Mouse (Mus musculus) heart, postnatal 14 days (tissue): ENCODE results near the gene Naa25. TPM values are rescaled to one million over a fixed set of nuclear protein-coding genes. Genes with fewer than 3 reads are reported as not detected.
A peak's percentile ranks its signal among the peaks of the same experiment; 100 is the strongest.

Experiments
- DNase-seq, 2 experiments: peaks; one replicate each; pipeline ENCODE4 v3.0.0; 2021 to 2022
- intact Hi-C: fragments of 180-260 bp; cut with DNase I; formaldehyde crosslinking; loops from one replicate; pipeline ENCODE4 v1.15.1; 2025
- total RNA-seq, 2 experiments: library from RNA; stranded (reverse); gene quantifications; 2 replicates each; pipeline ENCODE4 v1.2.3; 2021

Naa25 gene
- total RNA-seq, 2 experiments from 2014 or later, result 20.6 to 21.5 TPM

DNA sequence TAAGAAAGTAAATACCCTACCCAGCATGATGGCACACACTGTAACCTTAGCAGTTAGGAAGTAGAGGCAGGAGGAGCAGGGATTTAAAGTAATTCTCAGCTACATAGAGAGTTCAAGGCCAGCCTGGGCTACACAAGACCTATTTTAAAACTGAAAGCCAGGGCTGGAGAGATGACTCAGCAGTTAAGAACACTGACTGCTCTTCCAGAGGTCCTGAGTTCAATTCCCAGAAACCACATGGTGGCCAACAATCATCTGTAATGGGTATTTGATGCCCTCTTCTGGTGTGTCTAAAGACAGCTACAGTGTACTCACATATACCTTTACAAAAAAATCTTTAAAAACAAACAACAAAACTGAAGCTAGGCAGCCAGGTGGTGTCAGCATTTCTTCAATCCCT is 8.0 kb upstream of the Naa25 start:
- intact Hi-C loops, result no loop called here
- no peak for DNase-seq

GRCm38 (mm10) chr5:121392667-121393380 is 4.9 kb upstream of the Naa25 start:
- intact Hi-C loops, result no loop called here
- DNase-seq, result peak in 1 of 2 experiments; percentile 65

GRCm38 (mm10) chr5:121393402-121393801 is 4.3 kb upstream of the Naa25 start:
- intact Hi-C loops, result no loop called here

GRCm38 (mm10) chr5:121395621-121396020 is 2.1 kb upstream of the Naa25 start:
- intact Hi-C loops, result no loop called here

More at GRCm38 (mm10) chr5:121393402-121393801, 4.3 kb upstream of the Naa25 start:
- DNase-seq, result no peak

GRCm38 (mm10) chr5:121398146-121398964 is 619 bp downstream of the Naa25 start:
- DNase-seq, result no peak

More at GRCm38 (mm10) chr5:121395621-121396020, 2.1 kb upstream of the Naa25 start:
- DNase-seq, result no peak

GRCm38 (mm10) chr5:121398965-121399462 is 1.3 kb downstream of the Naa25 start:
- no peak for DNase-seq
- intact Hi-C loops, result loop anchor here (2.0 kb wide), 1 partner anchor 52 kb away; the partner anchor contains the start of gene Tmem116

More at GRCm38 (mm10) chr5:121398146-121398964, 619 bp downstream of the Naa25 start:
- intact Hi-C loops, result loop anchor here (2.0 kb wide), 1 partner anchor 52 kb away; the partner anchor contains the start of gene Tmem116

GRCm38 (mm10) chr5:121399540-121399939 is 1.8 kb downstream of the Naa25 start:
- intact Hi-C loops, result loop anchor here (2.0 kb wide), 1 partner anchor 51 kb away; the partner anchor contains the start of gene Tmem116
- DNase-seq, result no peak

DNA sequence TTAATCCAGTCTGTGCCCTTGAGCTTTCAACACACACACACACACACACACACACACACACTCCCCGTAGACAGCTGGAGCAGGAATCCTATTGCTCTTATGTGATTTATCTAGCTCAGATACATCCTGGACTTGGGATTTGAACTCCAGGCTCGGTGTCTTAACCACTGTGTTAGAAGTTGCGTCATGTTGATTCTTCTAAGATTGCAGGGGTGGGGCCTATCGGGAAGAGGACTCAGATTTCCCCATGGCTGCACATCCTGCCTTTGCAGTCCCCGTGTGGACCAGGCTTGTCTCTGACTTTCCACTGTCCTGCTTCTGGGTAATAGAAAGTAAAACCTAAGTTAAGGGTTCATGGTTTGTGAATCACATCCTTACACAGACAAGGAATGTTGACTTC is 2.3 kb downstream of the Naa25 start:
- intact Hi-C loops, result no loop called here

DNA sequence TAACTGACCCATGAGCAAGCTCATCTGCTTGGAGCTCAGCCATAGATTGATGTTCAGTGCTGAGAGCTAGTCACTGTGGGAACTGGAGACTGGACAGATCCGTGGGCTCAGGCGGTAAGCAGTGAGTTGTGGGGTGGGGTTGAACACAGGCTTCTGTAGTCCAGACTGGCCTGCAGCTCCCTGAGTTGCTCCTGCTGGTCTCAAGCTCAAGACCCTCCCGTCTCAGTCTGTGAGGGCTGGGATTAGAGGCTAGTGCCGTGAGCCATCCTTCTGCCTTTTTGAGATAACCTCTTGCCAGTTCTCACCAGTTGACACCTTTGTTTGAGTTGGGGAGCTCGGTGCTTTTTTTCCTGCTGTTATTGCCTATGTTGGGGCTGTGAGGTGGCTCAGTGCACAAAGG is 3.1 kb downstream of the Naa25 start:
- intact Hi-C loops, result no loop called here
- DNase-seq, result no peak

More for the DNA sequence above, 2.3 kb downstream of the Naa25 start:
- no peak for DNase-seq

DNA sequence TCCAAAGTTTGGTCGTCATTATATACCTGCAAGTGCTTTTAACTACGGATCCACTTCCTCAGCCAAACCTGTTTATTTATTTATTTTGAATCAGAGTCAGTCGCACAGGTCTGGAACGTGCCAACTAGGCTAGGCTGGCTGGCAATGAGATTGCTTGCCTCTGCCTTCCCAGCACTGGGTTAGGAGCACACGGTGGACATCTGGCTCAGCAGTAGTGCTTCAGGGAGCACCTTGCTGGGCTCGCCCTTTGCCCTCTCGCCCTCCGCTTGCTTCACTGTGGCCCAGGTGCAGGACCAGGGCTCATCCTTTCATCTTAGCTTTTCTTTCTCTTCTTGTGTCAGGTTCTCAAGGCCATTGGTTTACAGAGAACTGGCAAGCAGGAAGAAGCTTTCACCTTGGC is 10.1 kb downstream of the Naa25 start:
- intact Hi-C loops, result no loop called here
- DNase-seq, result no peak

GRCm38 (mm10) chr5:121410975-121411374 is 13.2 kb downstream of the Naa25 start:
- intact Hi-C loops, result no loop called here
- no peak for DNase-seq

DNA sequence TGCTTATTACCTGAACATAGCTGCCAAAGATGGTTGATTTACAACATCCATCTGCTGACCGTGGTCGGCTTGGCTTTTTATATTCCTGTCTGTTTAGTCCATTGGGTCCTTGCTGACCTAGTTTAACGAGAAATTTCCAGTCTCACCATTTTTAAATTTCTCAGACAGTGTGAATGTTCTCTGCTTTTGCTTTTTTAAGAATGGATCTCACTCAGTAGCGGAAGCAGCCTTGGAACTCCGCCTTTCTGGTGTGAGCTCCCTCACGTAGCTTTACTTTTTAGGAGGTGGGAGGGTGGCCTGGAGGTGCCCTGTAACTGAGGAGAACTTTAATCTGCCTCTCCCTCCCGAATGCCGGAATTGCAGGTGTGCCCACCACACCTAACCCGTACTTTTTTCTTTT is 23.0 kb downstream of the Naa25 start:
- intact Hi-C loops, result no loop called here
- DNase-seq, result no peak

GRCm38 (mm10) chr5:121422787-121423186 is 25.1 kb downstream of the Naa25 start:
- DNase-seq, result no peak
- intact Hi-C loops, result no loop called here

DNA sequence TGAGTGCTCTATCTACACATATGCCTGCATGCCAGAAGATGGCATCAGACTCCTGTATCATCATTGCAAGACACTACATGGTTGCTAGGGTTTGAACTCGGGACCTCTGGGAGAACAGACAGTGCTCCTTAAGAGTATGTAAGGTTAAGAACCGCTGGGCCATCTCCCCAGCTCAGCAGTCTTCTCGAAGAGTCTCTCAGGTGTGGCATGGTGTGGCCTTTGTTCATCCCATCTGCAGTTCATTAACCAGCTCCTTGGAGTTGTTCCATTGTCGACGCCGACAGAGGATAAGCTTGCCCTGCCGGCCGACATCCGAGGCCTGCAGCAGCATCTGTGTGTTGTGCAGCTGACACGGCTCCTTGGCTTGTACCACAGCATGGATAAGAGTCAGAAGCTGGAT is 25.6 kb downstream of the Naa25 start:
- intact Hi-C loops, result no loop called here
- DNase-seq, result no peak

DNA sequence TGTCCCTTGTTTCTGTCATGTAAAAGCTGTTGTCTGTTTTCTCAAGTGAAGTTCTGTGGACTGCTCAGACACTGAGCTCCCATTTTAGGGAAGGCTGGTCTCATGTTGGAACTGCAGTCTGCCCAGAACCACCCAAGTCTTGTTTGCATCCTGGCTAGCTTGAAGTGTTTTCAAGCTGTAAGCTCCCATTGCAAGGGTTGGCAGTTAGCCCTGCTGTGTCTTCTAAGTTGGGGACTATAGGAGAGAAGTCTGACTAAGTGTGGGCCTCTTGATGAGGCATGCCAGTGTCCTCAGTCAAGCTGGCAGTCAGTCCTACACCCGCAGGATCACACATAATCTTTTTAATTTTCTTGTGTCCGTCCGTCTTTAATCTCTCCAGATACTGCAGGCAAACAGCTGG is 31.2 kb downstream of the Naa25 start:
- intact Hi-C loops, result no loop called here
- no peak for DNase-seq

DNA sequence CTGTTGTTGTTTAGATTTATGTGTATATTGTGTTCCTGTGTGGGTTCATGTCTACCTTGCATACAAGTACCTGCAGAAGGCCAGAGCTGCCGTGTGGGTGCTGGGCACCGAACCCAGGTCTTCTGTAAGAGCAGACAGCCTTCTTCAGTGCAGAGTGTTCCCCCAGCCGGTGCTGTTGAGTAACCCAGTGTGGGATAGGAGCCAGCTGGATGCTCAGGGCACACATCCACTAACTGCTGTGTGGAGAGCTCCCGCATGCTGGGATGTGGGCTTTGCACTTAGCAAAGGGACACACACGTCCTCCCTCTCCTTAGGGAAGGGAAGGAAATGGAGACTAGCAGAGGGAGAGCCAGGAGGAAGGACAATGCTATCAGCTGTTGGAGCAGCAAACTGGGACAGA is 40.4 kb downstream of the Naa25 start:
- intact Hi-C loops, result no loop called here
- peak in 1 of 2 experiments; percentile 29 for DNase-seq

GRCm38 (mm10) chr5:121438756-121439155 is 41.0 kb downstream of the Naa25 start:
- DNase-seq, result no peak

DNA sequence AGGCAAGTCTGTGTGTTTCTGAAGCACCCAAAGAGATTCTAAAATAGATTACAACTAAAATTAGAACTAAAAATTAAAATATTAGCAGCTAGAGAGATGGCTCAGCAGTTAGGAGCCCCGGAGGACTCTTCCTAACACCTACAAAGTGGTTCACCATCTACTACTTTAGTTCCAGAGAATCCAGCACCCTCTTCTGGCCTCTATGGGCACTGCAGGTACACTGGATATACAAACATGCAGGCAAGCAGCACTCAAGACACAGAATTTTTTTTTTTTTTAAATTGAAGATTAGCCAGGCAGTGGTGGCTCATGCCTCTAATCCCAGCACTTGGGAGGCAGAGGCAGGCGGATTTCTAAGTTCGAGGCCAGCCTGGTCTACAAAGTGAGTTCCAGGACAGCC is 45.8 kb downstream of the Naa25 start:
- intact Hi-C loops, result loop anchor here (5.0 kb wide), 1 partner anchor 34 kb away; no protein-coding TSS in a partner anchor

More at GRCm38 (mm10) chr5:121438756-121439155, 41.0 kb downstream of the Naa25 start:
- intact Hi-C loops, result no loop called here

GRCm38 (mm10) chr5:121444870-121445269 is 47.1 kb downstream of the Naa25 start:
- intact Hi-C loops, result loop anchor here (5.0 kb wide), 1 partner anchor 32 kb away; no protein-coding TSS in a partner anchor
- DNase-seq, result no peak

More for the DNA sequence above, 45.8 kb downstream of the Naa25 start:
- peak in 1 of 2 experiments; percentile 37 for DNase-seq

DNA sequence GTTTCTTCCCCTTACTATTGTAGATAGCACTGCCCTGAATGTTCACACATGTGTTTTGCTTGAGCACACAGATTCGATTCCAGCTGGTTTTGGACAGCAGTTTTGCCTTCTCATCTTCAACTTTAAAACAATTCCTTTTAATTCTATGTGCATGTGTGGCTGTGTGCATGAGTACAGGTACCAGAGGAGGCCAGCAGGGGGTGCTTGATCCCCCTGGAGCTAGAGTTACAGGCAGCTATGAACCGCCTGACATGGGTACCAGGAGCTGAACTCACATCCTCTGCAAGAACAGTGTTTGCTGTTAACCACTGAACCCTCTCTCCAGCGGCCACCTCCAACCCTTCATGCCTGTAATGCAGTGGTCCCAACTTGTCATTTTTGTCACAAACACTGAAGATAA is 50.7 kb downstream of the Naa25 start:
- intact Hi-C loops, result no loop called here
- peak in 1 of 2 experiments; percentile 16 for DNase-seq

DNA sequence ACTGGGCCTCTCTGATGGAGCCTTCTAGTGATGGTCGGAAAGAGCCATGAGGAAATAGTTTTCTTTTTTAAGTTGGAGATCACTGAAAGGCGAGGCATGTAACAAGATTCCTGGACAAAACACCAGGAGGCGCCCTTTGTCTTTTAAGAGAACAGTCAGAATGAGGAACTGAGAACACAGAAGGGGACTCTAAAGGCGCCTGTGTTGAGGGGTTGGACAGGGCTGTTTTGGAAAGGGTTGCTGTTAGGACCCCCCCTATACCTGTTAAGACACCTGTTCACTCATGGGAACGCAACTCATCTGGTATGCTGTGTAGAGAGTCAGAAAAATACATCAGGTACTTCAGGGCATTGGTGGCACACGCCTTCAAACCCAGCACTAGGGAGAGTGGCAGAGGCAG is 52.2 kb downstream of the Naa25 start:
- intact Hi-C loops, result loop anchor here (1.0 to 5.0 kb wide), 3 partner anchors 27 to 152 kb away; no protein-coding TSS in a partner anchor
- DNase-seq, result peak; percentile 58 to 73
